Mouse (Mus musculus) C2C12 (cell line): Measurements from ENCODE around the gene Uhrf1bp1l.

Experiments used
- CTCF ChIP-seq: IDR thresholded peaks from one replicate; pipeline ENCODE4 v1.5.1; 2011; ENCODE audit not compliant: control insufficient read depth, insufficient read depth, insufficient read length
- MYOG ChIP-seq: IDR thresholded peaks from one replicate; pipeline ENCODE4 v1.6.1; 2011; ENCODE audit not compliant: control insufficient read depth, insufficient read length; ENCODE audit errors: extremely low read depth
- USF1 ChIP-seq: IDR thresholded peaks from one replicate; pipeline ENCODE4 v1.6.1; 2011; ENCODE audit warnings: low read depth, mild to moderate bottlenecking, control low read depth, moderate library complexity

GRCm38 (mm10) chr10:89737887-89738286 lies 6.9 kb upstream of the Uhrf1bp1l start:
- TF ChIP-seq USF1 (no peak), CTCF (no peak), MYOG (no peak)
